Mouse (Mus musculus): ENCODE results near the gene Prrc2b. TPM values are rescaled to one million over a fixed set of nuclear protein-coding genes. Genes with fewer than 3 reads are reported as not detected.

Gene Prrc2b
- polyA plus RNA-seq, 1 experiment: 20.7 TPM

DNA sequence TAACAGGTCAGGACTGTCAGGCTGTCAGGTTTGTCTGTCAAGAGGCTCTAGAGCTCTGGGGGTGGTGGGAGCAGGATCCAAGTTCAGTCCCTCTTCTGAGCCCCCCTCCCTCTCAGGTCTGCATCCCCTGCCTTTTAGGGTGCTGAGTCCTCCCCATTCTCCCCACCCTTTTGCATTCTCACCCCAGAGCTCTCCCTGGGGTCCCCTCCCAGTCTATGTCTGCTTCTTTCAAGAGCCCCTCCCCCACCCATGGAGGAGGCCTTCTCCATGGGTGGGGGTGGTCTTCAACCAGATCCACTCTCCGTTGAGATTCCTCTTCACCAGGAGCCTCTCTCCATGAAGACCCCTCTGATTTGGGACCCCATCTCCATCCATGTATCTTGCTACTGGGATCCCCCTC, 747 bp upstream of the Prrc2b start:
- H3K9me3 ChIP-seq: no peaks in the 10 kb centered on the region
- no peak for TF ChIP-seq GATA1 (IDR thresholded peaks at IDR 0.05; ENCODE audit: borderline replicate concordance, low read length)
- TF ChIP-seq FLI1 (IDR thresholded peaks at IDR 0.05; ENCODE audit: low read length): no peak
- peaks cover 53% of the 10 kb centered on the region for H3K4me1 ChIP-seq
- no peaks in the 10 kb centered on the region for H3K27me3 ChIP-seq (replicated peaks)
- H3K36me3 ChIP-seq (replicated peaks; ENCODE audit: low read length): no peaks in the 10 kb centered on the region
- peak overlapping the region; percentile 97 for H3K4me3 ChIP-seq (replicated peaks)

DNA sequence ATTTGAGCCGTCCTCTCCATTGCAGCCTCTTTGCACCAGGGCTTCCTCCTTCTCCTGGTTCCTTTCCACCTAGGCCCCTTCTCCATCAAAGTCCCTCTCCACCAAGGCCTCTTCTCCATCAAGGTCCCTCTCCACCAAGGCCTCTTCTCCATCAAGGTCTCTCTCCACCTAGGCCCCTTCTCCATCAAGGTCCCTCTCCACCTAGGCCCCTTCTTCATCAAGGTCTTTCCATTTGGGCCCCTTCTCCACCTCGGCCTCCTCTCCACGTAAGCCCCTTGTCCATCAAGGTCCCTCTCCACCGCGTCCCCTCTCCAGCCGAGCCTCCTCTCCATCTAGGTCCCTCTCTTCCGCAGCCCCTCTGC, 339 bp upstream of the Prrc2b start:
- TF ChIP-seq FLI1 (IDR thresholded peaks at IDR 0.05; ENCODE audit: low read length) (no peak), GATA1 (IDR thresholded peaks at IDR 0.05; ENCODE audit: borderline replicate concordance, low read length) (no peak)
- Histone ChIP-seq H3K9me3 (no peaks in the 10 kb centered on the region), H3K4me3 (replicated peaks) (peak overlapping the region; percentile 97), H3K4me1 (peaks cover 53% of the 10 kb centered on the region), H3K36me3 (replicated peaks; ENCODE audit: low read length) (peaks cover under 1% of the 10 kb centered on the region), H3K27me3 (replicated peaks) (no peaks in the 10 kb centered on the region)

DNA sequence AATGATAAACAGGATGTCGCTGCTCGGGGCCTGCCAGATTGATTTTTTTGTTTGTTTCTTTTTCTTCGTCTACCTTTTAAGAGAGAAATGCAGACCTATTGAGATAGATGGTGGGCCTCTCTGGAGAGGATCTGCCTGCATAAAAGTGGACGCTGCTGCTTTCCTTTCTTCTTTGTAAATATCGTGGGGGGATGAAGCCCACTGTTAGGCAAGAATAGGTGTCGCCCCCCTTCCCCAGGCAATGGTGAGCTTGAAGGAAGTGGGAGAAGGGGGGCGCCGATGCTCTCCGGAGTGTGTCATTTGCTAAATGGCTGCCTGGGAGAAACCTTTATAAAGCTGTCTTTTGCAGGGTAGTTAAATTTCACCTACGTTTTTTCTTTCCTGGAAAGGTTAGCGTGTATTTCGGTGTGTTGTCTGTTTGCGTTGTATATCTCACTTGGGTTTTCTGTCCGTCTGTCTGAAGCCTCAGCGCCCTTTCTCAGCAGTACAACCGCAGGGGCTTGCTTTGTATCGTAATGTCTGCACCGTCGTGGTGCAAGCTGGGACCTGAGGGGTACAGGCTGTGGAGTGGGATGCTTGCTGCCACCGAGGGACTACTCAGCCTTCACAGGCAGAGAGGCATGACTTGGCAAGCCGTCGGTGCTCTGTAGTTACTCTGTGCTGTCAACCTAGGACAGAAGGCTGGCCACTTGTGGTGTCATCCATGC, 931 bp downstream of the Prrc2b start:
- Histone ChIP-seq H3K36me3 (replicated peaks; ENCODE audit: low read length) (peaks cover 12% of the 10 kb centered on the region), H3K9me3 (no peaks in the 10 kb centered on the region), H3K27me3 (replicated peaks) (no peaks in the 10 kb centered on the region), H3K4me3 (replicated peaks) (peak overlapping the region; percentile 97), H3K4me1 (peaks cover 62% of the 10 kb centered on the region)
- no peak for TF ChIP-seq FLI1 (IDR thresholded peaks at IDR 0.05; ENCODE audit: low read length)
- TF ChIP-seq GATA1 (IDR thresholded peaks at IDR 0.05; ENCODE audit: borderline replicate concordance, low read length): no peak

DNA sequence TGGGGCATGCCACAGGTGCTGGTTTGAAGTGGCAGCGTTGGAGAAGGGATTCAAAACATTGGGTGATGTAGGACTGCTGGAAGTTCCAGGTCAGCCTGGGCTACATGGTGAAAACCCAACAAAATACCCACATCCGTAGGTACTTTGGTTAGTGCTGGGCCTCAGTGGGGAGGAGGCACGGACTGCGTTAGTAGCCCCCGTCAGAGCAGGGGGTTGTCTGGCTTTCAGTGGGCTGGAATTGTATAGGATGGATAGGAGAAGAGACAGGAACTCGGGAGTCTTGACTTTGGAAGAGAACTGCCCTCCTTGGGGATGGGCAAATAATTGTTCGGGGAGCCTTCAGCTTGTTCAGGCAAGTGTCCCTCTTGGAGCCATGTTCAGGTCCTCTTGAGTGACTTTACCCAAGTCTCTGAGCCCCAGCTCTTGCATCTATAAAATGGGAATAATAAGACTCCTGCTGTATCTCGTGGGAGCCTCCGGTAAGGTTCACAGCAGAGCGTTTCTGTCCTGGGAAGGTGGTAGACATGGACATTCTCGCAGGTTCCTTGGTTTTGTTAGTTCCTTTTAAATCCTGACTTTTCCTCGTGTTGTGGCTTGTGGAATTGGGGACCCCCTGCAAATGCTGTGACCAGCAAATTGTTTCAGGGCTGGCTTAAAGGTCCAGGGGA, 1.6 kb downstream of the Prrc2b start:
- H3K4me3 ChIP-seq (replicated peaks): peak overlapping the region; percentile 97
- no peaks in the 10 kb centered on the region for H3K9me3 ChIP-seq
- no peak for TF ChIP-seq GATA1 (IDR thresholded peaks at IDR 0.05; ENCODE audit: borderline replicate concordance, low read length)
- no peak for TF ChIP-seq FLI1 (IDR thresholded peaks at IDR 0.05; ENCODE audit: low read length)
- peaks cover 19% of the 10 kb centered on the region for H3K36me3 ChIP-seq (replicated peaks; ENCODE audit: low read length)
- no peaks in the 10 kb centered on the region for H3K27me3 ChIP-seq (replicated peaks)
- H3K4me1 ChIP-seq: peaks cover 67% of the 10 kb centered on the region

DNA sequence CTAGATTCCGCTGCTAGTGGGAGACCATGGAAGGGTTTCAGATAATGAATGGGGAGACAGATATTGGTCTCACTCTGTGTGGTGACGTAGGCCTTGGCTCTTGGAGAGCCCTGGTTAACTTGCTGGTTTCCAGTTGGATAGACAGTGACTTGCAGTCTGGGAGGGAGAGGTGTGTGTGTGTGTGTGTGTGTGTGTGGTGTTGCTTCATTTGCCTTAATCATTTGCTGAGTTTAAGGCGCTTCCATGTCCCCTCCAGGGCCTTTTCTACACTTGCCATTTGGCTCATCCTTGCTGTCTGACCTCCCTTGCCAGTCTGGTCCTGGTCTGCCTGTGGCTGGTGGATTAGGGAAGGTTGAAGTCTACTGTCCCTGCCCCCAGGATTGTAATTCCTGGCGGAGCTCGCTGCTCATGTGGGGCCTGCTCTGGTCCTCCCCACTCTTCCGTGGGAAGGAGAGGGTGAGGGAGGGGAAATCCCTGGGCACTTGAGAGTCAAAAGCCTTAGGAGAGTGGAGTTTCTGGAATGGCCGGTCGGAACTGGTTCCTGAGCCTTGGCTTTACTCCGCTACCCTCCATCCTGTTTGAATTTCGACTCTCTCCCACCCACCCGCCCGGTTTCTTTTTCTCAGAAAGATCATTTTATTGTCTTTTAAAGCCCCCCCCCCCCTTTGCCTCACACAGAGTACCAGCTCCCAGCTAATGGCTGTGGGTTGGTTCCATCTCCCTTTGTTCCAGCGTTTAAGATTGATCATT, 2.3 kb downstream of the Prrc2b start:
- Histone ChIP-seq H3K4me1 (peaks cover 73% of the 10 kb centered on the region), H3K4me3 (replicated peaks) (peak overlapping the region; percentile 97)

DNA sequence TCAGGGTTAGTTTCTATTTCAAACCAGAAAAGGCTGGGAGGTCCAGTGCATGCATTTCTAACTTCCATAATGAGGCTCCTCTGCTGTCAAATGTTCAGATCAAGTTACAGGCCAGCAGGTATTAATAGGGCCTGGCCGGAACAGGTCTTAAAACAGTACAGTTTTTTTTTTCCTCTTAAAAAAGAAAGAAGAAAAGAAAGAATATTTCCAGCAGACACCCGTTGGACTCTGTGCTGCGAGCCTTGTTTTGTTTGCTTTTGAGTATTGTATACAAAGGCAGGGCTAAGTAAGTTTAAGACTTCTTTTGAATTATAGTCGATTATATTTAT, 2.9 kb downstream of the Prrc2b start:
- H3K36me3 ChIP-seq (replicated peaks; ENCODE audit: low read length): peaks cover 23% of the 10 kb centered on the region
- peaks cover 79% of the 10 kb centered on the region for H3K4me1 ChIP-seq
- no peaks in the 10 kb centered on the region for H3K9me3 ChIP-seq
- peak overlapping the region; percentile 97 for H3K4me3 ChIP-seq (replicated peaks)
- H3K27me3 ChIP-seq (replicated peaks): no peaks in the 10 kb centered on the region
- TF ChIP-seq FLI1 (IDR thresholded peaks at IDR 0.05; ENCODE audit: low read length) (no peak), GATA1 (IDR thresholded peaks at IDR 0.05; ENCODE audit: borderline replicate concordance, low read length) (no peak)

More for the DNA sequence above, 2.3 kb downstream of the Prrc2b start:
- no peaks in the 10 kb centered on the region for H3K9me3 ChIP-seq
- H3K27me3 ChIP-seq (replicated peaks): no peaks in the 10 kb centered on the region
- no peak for TF ChIP-seq GATA1 (IDR thresholded peaks at IDR 0.05; ENCODE audit: borderline replicate concordance, low read length)
- no peak for TF ChIP-seq FLI1 (IDR thresholded peaks at IDR 0.05; ENCODE audit: low read length)
- H3K36me3 ChIP-seq (replicated peaks; ENCODE audit: low read length): peaks cover 19% of the 10 kb centered on the region

DNA sequence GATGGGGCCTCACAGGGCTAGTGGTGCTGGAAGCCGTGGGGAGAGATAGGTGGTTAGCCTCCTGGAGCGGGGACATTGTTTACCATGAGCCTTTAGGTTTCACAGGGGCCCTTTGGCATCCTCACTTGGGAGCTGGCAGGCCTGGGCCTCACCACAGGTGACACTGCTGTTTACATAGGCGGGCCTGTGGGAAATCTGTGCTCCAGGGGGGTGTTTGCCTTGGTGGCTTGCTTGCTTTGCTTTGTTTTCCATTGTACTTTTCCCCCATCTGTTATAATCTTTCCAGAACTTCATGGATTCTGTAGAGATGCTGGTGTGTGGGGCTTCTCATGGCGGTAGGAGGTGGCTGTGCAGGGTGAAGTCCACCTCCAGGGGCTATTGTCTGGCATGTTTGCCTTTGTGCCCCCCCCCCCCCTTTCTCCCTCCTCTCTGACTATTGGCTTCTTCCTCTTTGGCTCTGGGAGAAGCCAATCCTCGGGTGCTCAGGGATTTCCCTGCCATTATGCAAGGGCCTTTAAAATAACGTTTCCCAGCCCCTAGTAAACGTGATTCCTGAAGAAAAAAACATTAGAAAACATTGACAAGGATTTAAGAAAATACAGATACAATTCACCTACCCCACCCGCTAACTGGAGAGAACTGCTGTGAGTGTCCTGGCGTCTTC, 3.6 kb downstream of the Prrc2b start:
- Histone ChIP-seq H3K36me3 (replicated peaks; ENCODE audit: low read length) (peaks cover 30% of the 10 kb centered on the region), H3K9me3 (no peaks in the 10 kb centered on the region), H3K27me3 (replicated peaks) (no peaks in the 10 kb centered on the region), H3K4me1 (peaks cover 86% of the 10 kb centered on the region), H3K4me3 (replicated peaks) (peak overlapping the region; percentile 97)
- no peak for TF ChIP-seq GATA1 (IDR thresholded peaks at IDR 0.05; ENCODE audit: borderline replicate concordance, low read length)
- TF ChIP-seq FLI1 (IDR thresholded peaks at IDR 0.05; ENCODE audit: low read length): no peak

DNA sequence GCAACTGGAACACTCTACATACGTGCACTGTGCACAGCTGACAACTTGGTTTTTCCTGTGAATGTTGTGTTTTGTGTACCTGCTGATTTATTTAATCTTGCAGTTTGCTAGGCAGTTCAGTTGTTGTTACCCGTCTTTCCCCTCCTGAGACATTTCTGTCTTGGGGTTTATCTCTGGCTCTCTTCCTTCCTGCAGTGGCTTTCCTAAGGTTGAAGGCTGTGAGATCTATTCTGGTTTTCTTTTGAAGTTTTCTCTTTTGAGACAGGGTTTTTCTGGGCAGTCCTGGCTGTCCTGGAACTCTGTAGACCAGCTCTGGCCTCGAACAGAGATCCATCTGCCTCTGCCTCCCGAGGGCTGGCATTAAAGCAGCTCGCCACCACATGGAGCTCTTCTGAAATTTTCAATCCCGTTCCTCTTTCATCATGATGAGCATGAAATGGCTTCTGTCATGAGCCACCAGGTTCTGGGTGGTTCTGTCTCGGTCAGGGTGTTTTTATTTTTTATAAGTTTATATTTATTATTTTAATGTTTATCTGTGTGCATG, 4.2 kb downstream of the Prrc2b start:
- peak overlapping the region; percentile 97 for H3K4me3 ChIP-seq (replicated peaks)
- peaks cover 37% of the 10 kb centered on the region for H3K36me3 ChIP-seq (replicated peaks; ENCODE audit: low read length)
- no peaks in the 10 kb centered on the region for H3K9me3 ChIP-seq
- peaks cover 88% of the 10 kb centered on the region for H3K4me1 ChIP-seq
- no peaks in the 10 kb centered on the region for H3K27me3 ChIP-seq (replicated peaks)
- TF ChIP-seq GATA1 (IDR thresholded peaks at IDR 0.05; ENCODE audit: borderline replicate concordance, low read length): no peak
- no peak for TF ChIP-seq FLI1 (IDR thresholded peaks at IDR 0.05; ENCODE audit: low read length)

DNA sequence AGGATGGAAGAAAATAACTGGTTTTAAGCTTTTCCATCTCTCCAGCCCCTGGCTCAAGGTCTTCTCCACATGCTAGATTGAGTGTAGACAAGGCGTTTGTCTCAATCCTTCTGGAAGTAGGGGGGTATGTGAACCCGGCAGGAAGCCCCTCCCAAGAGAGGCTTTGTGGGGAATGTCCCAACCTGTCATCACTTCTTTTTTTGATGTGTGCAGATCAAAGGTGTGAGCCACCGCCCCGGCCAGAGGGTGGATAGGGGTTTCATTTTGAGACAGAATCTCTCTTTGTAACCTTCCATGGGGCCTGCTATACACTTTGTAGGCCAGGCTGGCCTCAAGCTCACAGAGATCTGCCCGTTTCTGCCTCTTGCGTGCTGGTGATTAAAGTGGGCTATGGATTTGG, 4.7 kb downstream of the Prrc2b start:
- peaks cover 42% of the 10 kb centered on the region for H3K36me3 ChIP-seq (replicated peaks; ENCODE audit: low read length)
- peak overlapping the region; percentile 97 for H3K4me3 ChIP-seq (replicated peaks)
- no peaks in the 10 kb centered on the region for H3K9me3 ChIP-seq
- no peak for TF ChIP-seq GATA1 (IDR thresholded peaks at IDR 0.05; ENCODE audit: borderline replicate concordance, low read length)
- TF ChIP-seq FLI1 (IDR thresholded peaks at IDR 0.05; ENCODE audit: low read length): no peak
- no peaks in the 10 kb centered on the region for H3K27me3 ChIP-seq (replicated peaks)
- peaks cover 88% of the 10 kb centered on the region for H3K4me1 ChIP-seq

All from megakaryocyte, embryonic 14.5 days (primary cell).